Mouse (Mus musculus): ENCODE data around the gene Ssr2. TPM values are rescaled to one million over a fixed set of nuclear protein-coding genes. Genes with fewer than 3 reads are reported as not detected.
A peak's percentile ranks its signal among the peaks of the same experiment; 100 is the strongest.

The Ssr2 gene
- polyA plus RNA-seq, 1 experiment: 206 TPM

- Histone ChIP-seq H3K4me3 (ENCODE audit: control insufficient read depth, insufficient read depth, low read length) (no peak overlapping the region), H3K4me1 (replicated peaks; ENCODE audit: control insufficient read depth, insufficient read depth, low read length) (peaks cover 35% of the 10 kb centered on the region), H3K36me3 (ENCODE audit: control insufficient read depth, insufficient read depth, low read length) (peaks cover 56% of the 10 kb centered on the region), H3K27ac (ENCODE audit: control insufficient read depth, insufficient read depth, low read length) (no peak overlapping the region), H3K27me3 (ENCODE audit: control insufficient read depth, insufficient read depth, low read length) (no peaks in the 10 kb centered on the region)
- no peak for DNase-seq
- no peak for TF ChIP-seq POLR2A (IDR thresholded peaks at IDR 0.05; ENCODE audit: control insufficient read depth, extremely low read depth, insufficient read depth, low read length, poor library complexity)
- TF ChIP-seq CTCF (IDR thresholded peaks at IDR 0.05; ENCODE audit: borderline replicate concordance, control insufficient read depth, extremely low read depth, insufficient read depth, low read length, poor library complexity): no peak
- 93% methylated on average over 9 of the region's 9 CpGs for WGBS
These were observed 54.3 kb downstream of the Ssr2 start for GRCm38 (mm10) chr3:88630018-88630417.

- H3K4me3 ChIP-seq (ENCODE audit: control insufficient read depth, insufficient read depth, low read length): no peak overlapping the region
- H3K27me3 ChIP-seq (ENCODE audit: control insufficient read depth, insufficient read depth, low read length): no peaks in the 10 kb centered on the region
- TF ChIP-seq POLR2A (IDR thresholded peaks at IDR 0.05; ENCODE audit: control insufficient read depth, extremely low read depth, insufficient read depth, low read length, poor library complexity) (no peak), CTCF (IDR thresholded peaks at IDR 0.05; ENCODE audit: borderline replicate concordance, control insufficient read depth, extremely low read depth, insufficient read depth, low read length, poor library complexity) (no peak)
- DNase-seq: no peak
- H3K36me3 ChIP-seq (ENCODE audit: control insufficient read depth, insufficient read depth, low read length): peaks cover 65% of the 10 kb centered on the region
- peaks cover 29% of the 10 kb centered on the region for H3K4me1 ChIP-seq (replicated peaks; ENCODE audit: control insufficient read depth, insufficient read depth, low read length)
- H3K27ac ChIP-seq (ENCODE audit: control insufficient read depth, insufficient read depth, low read length): peak overlapping the region; percentile 3; the same call in 1 of the 2 replicates
- 19% methylated on average over 6 of the region's 6 CpGs for WGBS
These were observed 55.2 kb downstream of the Ssr2 start for GRCm38 (mm10) chr3:88630849-88631341.

- DNase-seq: no peak
- peaks cover 77% of the 10 kb centered on the region for H3K36me3 ChIP-seq (ENCODE audit: control insufficient read depth, insufficient read depth, low read length)
- no peak overlapping the region for H3K27ac ChIP-seq (ENCODE audit: control insufficient read depth, insufficient read depth, low read length)
- peak; percentile 62; the same call in 1 of the 2 replicates for TF ChIP-seq CTCF (IDR thresholded peaks at IDR 0.05; ENCODE audit: borderline replicate concordance, control insufficient read depth, extremely low read depth, insufficient read depth, low read length, poor library complexity)
- no peak for TF ChIP-seq POLR2A (IDR thresholded peaks at IDR 0.05; ENCODE audit: control insufficient read depth, extremely low read depth, insufficient read depth, low read length, poor library complexity)
- 90% methylated on average over 12 of the region's 12 CpGs for WGBS
- H3K4me3 ChIP-seq (ENCODE audit: control insufficient read depth, insufficient read depth, low read length): no peak overlapping the region
- H3K27me3 ChIP-seq (ENCODE audit: control insufficient read depth, insufficient read depth, low read length): no peaks in the 10 kb centered on the region
- peaks cover 21% of the 10 kb centered on the region for H3K4me1 ChIP-seq (replicated peaks; ENCODE audit: control insufficient read depth, insufficient read depth, low read length)
These were observed 56.4 kb downstream of the Ssr2 start for GRCm38 (mm10) chr3:88631921-88632587.

GRCm38 (mm10) chr3:88633056-88633455 lies 57.4 kb downstream of the Ssr2 start:
- WGBS: 97% methylated on average over 10 of the region's 10 CpGs
- Histone ChIP-seq H3K36me3 (ENCODE audit: control insufficient read depth, insufficient read depth, low read length) (peaks cover 85% of the 10 kb centered on the region), H3K4me3 (ENCODE audit: control insufficient read depth, insufficient read depth, low read length) (no peak overlapping the region), H3K27me3 (ENCODE audit: control insufficient read depth, insufficient read depth, low read length) (no peaks in the 10 kb centered on the region), H3K27ac (ENCODE audit: control insufficient read depth, insufficient read depth, low read length) (no peak overlapping the region), H3K4me1 (replicated peaks; ENCODE audit: control insufficient read depth, insufficient read depth, low read length) (peaks cover 17% of the 10 kb centered on the region)
- no peak for DNase-seq
- TF ChIP-seq POLR2A (IDR thresholded peaks at IDR 0.05; ENCODE audit: control insufficient read depth, extremely low read depth, insufficient read depth, low read length, poor library complexity): no peak
- TF ChIP-seq CTCF (IDR thresholded peaks at IDR 0.05; ENCODE audit: borderline replicate concordance, control insufficient read depth, extremely low read depth, insufficient read depth, low read length, poor library complexity): no peak

- H3K4me3 ChIP-seq (ENCODE audit: control insufficient read depth, insufficient read depth, low read length): no peak overlapping the region
- H3K36me3 ChIP-seq (ENCODE audit: control insufficient read depth, insufficient read depth, low read length): peaks cover 93% of the 10 kb centered on the region
- 95% methylated on average over 19 of the region's 19 CpGs for WGBS
- peaks cover 6% of the 10 kb centered on the region for H3K4me1 ChIP-seq (replicated peaks; ENCODE audit: control insufficient read depth, insufficient read depth, low read length)
- TF ChIP-seq CTCF (IDR thresholded peaks at IDR 0.05; ENCODE audit: borderline replicate concordance, control insufficient read depth, extremely low read depth, insufficient read depth, low read length, poor library complexity) (no peak), POLR2A (IDR thresholded peaks at IDR 0.05; ENCODE audit: control insufficient read depth, extremely low read depth, insufficient read depth, low read length, poor library complexity) (no peak)
- no peaks in the 10 kb centered on the region for H3K27me3 ChIP-seq (ENCODE audit: control insufficient read depth, insufficient read depth, low read length)
- no peak overlapping the region for H3K27ac ChIP-seq (ENCODE audit: control insufficient read depth, insufficient read depth, low read length)
- no peak for DNase-seq
These were observed 60.0 kb downstream of the Ssr2 start for GRCm38 (mm10) chr3:88635506-88636275.

GRCm38 (mm10) chr3:88636555-88636986 lies 60.9 kb downstream of the Ssr2 start:
- TF ChIP-seq POLR2A (IDR thresholded peaks at IDR 0.05; ENCODE audit: control insufficient read depth, extremely low read depth, insufficient read depth, low read length, poor library complexity): no peak
- no peak for TF ChIP-seq CTCF (IDR thresholded peaks at IDR 0.05; ENCODE audit: borderline replicate concordance, control insufficient read depth, extremely low read depth, insufficient read depth, low read length, poor library complexity)
- Histone ChIP-seq H3K4me1 (replicated peaks; ENCODE audit: control insufficient read depth, insufficient read depth, low read length) (no peaks in the 10 kb centered on the region), H3K4me3 (ENCODE audit: control insufficient read depth, insufficient read depth, low read length) (no peak overlapping the region), H3K27ac (ENCODE audit: control insufficient read depth, insufficient read depth, low read length) (no peak overlapping the region), H3K27me3 (ENCODE audit: control insufficient read depth, insufficient read depth, low read length) (no peaks in the 10 kb centered on the region), H3K36me3 (ENCODE audit: control insufficient read depth, insufficient read depth, low read length) (peaks cover 90% of the 10 kb centered on the region)
- DNase-seq: no peak
- over 99% methylated on average over 8 of the region's 8 CpGs for WGBS

Measured in thymus, adult 2 months (tissue).